Mouse (Mus musculus): ENCODE measurements at regions not wholly inside any gene's neighbourhood (a gene's known extent, or its start where the extent isn't known, plus 50 kb on each side); places are given as distances from the start of the nearest gene placed in this dataset.

DNA sequence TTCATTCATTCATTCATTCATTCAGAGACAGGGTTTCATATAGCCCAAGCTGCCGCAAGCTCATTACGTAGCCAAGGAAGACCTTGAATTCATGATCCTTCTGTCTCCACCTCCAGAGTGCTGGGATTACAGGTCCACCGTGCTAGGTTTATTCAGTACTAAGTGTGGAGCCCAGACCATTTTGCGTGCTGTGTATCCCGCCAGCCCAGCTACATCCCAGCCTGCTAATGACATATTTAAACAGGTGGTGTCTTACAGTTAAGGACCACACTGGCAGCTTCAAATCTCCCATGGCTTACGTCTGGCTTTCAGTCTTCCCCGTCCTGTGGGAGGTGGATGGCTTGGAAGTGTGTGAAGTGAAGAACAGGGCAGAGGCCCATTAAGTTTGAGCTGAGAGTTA, 111.2 kb upstream of the Auts2 start:
- WGBS = 83% methylated on average over 7 of the region's 7 CpGs
- Histone ChIP-seq H3K4me1 (no peaks in the 10 kb centered on the region; the same call in 1 of the 2 replicates), H3K9ac (no peak overlapping the region), H3K27me3 (replicated peaks) (no peaks in the 10 kb centered on the region), H3K4me3 (no peak overlapping the region), H3K9me3 (no peaks in the 10 kb centered on the region), H3K4me2 (no peak overlapping the region), H3K27ac (no peak overlapping the region), H3K36me3 (replicated peaks) (no peaks in the 10 kb centered on the region)
- no peak for ATAC-seq (replicated peaks)

DNA sequence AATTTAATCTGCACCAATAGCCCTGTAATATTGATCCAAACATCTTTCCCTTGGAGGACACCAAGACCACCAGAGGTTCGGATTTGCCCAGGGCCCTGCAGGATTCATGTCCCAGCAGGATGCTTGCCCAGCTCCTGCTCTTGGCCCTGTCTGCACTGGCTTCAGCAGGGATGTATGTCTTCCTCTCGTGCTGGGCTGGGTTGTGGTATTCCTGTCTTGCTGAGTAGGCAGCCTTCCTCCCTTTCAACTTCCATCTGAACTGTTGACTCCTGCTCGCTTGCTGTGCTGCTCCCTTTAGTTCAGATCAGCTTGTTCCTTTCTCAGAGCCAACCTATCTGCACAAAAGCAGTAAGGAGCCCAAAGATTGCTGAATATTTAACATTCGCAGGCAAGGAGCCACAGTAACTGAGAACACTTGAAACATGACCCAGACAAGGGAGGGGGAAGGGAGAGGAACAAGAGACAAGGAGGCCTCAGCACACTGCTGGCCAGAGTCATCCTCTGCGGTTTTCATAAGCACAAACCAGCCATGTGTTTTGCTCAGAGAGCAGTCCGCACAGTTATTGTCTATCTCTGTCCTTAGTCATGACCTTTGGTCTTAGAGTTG, 110.7 kb upstream of the Auts2 start:
- Histone ChIP-seq H3K4me1 (no peaks in the 10 kb centered on the region; the same call in 1 of the 2 replicates), H3K4me3 (no peak overlapping the region), H3K9me3 (no peaks in the 10 kb centered on the region), H3K27ac (no peak overlapping the region), H3K4me2 (no peak overlapping the region), H3K9ac (no peak overlapping the region), H3K36me3 (replicated peaks) (no peaks in the 10 kb centered on the region), H3K27me3 (replicated peaks) (no peaks in the 10 kb centered on the region)
- no peak for ATAC-seq (replicated peaks)
- 42% methylated on average over 6 of the region's 6 CpGs for WGBS

DNA sequence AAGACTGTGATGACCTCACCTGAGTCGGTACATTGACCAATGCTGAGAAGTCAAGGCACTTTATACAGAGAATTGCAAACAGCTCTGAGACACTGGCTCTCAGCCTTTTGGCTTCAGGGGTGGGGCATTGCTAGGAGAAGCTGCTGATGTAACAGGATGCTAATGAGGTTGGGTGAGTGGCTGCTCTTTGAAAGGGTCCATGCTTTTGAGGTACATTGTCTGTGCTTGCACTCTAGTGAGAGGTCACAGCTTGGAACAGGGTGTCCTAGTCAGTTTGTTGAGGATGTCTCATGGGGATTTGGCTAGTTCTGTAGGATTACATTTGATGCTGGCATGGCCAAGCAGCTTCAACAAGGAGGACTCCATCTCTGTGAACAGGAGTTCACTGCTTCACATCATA, 109.1 kb upstream of the Auts2 start:
- Histone ChIP-seq H3K4me1 (no peaks in the 10 kb centered on the region; the same call in 1 of the 2 replicates), H3K4me2 (no peak overlapping the region), H3K36me3 (replicated peaks) (no peaks in the 10 kb centered on the region), H3K4me3 (no peak overlapping the region), H3K27ac (no peak overlapping the region), H3K9me3 (no peaks in the 10 kb centered on the region), H3K9ac (no peak overlapping the region), H3K27me3 (replicated peaks) (no peaks in the 10 kb centered on the region)
- no peak for ATAC-seq (replicated peaks)
- WGBS = 51% methylated on average over 1 of the region's 1 CpGs

DNA sequence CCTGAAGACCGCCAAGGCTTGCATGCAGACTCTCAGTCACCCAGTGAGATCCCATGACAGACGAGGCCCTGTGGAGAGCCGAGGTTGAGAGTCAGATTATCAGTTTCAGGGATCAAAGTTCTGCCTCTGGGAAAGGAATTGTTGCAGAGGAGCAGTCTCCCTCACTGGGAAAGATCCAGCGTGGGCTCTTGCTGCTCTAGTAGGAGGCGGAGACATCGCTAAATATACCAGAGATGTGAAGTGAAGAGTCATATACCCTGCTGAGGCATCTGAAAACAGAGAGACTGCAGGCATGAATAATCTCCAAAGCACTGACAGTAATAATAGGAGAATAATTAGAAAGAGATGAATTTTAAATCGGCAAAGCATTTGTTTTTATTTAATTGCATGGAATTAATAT, 106.6 kb upstream of the Auts2 start:
- ATAC-seq (replicated peaks) = no peak
- H3K36me3 ChIP-seq (replicated peaks) = no peaks in the 10 kb centered on the region
- no peaks in the 10 kb centered on the region; the same call in 1 of the 2 replicates for H3K4me1 ChIP-seq
- no peak overlapping the region for H3K27ac ChIP-seq
- H3K4me2 ChIP-seq = no peak overlapping the region
- 50% methylated on average over 7 of the region's 7 CpGs for WGBS
- no peak overlapping the region for H3K4me3 ChIP-seq
- no peaks in the 10 kb centered on the region for H3K27me3 ChIP-seq (replicated peaks)
- no peak overlapping the region for H3K9ac ChIP-seq
- H3K9me3 ChIP-seq = no peaks in the 10 kb centered on the region

DNA sequence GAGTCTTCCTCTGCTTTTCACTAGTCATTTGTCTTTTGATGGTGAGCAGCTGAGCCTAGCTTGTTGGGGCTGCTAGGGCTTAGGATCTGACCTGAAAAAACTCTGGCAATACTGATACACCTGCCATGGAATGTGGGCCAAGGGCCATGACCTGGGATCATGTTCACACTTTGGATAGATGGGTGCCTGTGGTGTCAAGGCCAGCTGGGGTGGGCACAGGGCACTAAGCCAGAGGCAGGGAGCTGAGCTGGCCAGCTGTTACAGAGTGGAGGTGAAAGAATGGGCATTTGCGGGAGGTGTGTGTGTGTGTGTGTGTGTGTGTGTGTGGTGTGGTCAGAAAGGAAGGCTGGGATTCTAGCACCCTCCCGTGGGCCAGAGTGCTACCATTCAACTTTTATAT, 105.6 kb upstream of the Auts2 start:
- Histone ChIP-seq H3K27me3 (replicated peaks) (no peaks in the 10 kb centered on the region), H3K27ac (no peak overlapping the region), H3K36me3 (replicated peaks) (no peaks in the 10 kb centered on the region), H3K4me1 (no peaks in the 10 kb centered on the region; the same call in 1 of the 2 replicates), H3K4me2 (no peak overlapping the region), H3K9ac (no peak overlapping the region), H3K9me3 (no peaks in the 10 kb centered on the region), H3K4me3 (no peak overlapping the region)
- no peak for ATAC-seq (replicated peaks)
- WGBS = 70% methylated on average over 2 of the region's 2 CpGs

DNA sequence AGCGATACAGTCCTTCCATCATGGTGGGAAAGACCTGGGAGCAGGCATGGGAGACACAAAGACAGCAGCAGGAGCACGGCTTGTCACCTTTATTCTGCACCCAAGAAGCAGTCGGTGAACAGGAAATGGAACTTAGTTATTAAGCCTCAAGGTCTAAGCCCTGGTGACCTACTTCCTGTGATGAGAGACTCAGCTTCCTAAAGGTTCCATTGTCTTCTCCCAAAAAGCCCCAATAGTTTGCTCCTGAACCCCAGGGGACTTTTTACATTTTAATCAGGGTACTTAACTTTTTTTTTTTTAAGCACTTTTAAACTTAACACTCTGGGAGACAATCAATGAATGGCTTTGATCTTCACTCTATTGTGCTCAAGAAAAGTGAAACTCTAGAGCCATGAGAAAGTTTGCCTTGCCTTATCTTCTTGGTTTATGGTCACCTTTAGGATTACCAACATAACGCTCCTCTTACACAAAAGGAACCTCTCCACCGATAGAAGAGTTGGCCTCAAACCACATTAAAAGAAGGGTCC, 101.6 kb upstream of the Auts2 start:
- H3K27me3 ChIP-seq (replicated peaks) = no peaks in the 10 kb centered on the region
- H3K9ac ChIP-seq = no peak overlapping the region
- WGBS = 55% methylated on average over 5 of the region's 5 CpGs
- no peak overlapping the region for H3K4me2 ChIP-seq
- no peak for ATAC-seq (replicated peaks)
- no peaks in the 10 kb centered on the region for H3K9me3 ChIP-seq
- H3K27ac ChIP-seq = no peak overlapping the region
- H3K4me1 ChIP-seq = no peaks in the 10 kb centered on the region
- no peak overlapping the region for H3K4me3 ChIP-seq
- no peaks in the 10 kb centered on the region for H3K36me3 ChIP-seq (replicated peaks)

DNA sequence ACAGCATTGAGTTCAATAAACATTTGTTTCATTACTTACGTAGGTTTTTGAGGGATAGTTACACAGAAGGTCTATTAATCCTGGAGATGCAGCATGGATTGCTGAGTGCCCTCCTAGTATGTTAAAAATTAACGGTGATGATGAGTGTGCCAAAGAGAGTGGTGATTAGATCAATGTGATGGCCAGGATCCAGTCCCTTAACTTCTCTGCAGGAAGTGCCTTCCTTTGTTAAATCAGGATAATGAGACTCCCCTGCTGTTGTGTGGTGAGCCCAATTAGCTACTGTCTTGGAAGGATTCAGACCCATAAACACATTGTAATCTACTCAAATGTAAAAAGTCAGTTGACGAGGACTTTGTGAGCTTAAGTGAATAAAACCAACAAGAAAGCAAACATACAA, 100.1 kb upstream of the Auts2 start:
- no peak overlapping the region for H3K9ac ChIP-seq
- WGBS = 62% methylated on average over 3 of the region's 3 CpGs
- H3K27me3 ChIP-seq (replicated peaks) = no peaks in the 10 kb centered on the region
- no peak overlapping the region for H3K4me3 ChIP-seq
- no peaks in the 10 kb centered on the region for H3K4me1 ChIP-seq
- no peak overlapping the region for H3K4me2 ChIP-seq
- no peak overlapping the region for H3K27ac ChIP-seq
- no peaks in the 10 kb centered on the region for H3K9me3 ChIP-seq
- no peaks in the 10 kb centered on the region for H3K36me3 ChIP-seq (replicated peaks)
- no peak for ATAC-seq (replicated peaks)

DNA sequence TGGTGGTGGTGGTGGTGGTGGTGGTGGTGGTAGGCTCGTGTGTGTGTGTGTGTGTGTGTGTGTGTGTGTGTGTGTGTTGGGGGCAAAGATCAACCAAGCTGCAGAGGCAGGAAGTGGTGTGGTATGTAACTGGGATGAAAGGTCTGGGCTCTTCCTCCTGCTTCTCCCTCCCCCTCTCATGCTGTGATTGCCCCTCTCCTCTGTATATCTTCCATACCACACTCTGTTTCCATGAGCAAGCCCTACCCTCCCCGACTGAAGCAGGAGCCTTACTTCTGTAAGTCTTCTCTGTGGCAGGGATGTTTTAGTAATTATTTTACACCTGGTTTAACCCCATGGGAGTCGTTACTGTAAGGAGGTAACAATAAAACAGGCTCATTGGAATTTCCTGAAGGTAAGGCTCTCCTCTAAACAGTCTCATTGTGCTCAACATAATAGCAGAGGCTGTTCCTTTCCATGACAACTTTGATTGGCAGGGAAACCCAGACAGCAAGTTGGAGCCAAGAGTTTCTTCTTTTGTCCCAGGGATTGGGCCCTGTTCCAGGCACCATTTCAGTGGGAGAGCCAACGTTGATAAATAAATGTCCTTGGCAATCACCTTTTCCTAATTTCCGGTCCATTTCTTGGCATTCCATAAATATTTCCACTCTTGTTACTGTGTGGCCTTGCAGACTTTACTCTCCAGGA, 90.2 kb upstream of the Auts2 start:
- no peak overlapping the region for H3K4me2 ChIP-seq
- ATAC-seq (replicated peaks) = no peak
- no peaks in the 10 kb centered on the region for H3K27me3 ChIP-seq (replicated peaks)
- H3K4me3 ChIP-seq = no peak overlapping the region
- H3K27ac ChIP-seq = no peak overlapping the region
- no peaks in the 10 kb centered on the region for H3K4me1 ChIP-seq
- H3K36me3 ChIP-seq (replicated peaks) = no peaks in the 10 kb centered on the region
- 0 out of 2 replicates have a peak, but pooled peaks cover 4% of the 10 kb centered on the region for H3K9me3 ChIP-seq
- 41% methylated on average over 4 of the region's 5 CpGs for WGBS
- H3K9ac ChIP-seq = no peak overlapping the region

DNA sequence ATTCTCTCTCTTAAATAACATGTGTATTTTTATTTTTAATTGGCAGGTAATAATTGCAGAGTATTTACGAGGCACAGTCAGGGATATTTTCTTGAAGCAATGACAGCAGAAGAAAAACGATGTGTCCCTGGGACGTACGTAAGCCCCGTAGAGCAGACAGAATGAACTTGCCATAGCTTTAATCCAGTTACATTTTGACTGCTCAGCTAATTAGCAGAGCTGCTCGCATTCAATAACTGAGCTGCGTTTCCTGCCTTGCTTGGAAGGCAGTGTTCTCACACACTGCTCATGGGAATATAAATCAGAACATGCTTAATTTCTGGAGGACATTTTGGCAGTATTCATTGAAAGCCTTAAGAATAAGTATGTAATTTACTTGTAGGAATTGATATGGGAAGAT, 78.6 kb upstream of the Auts2 start:
- Histone ChIP-seq H3K4me2 (no peak overlapping the region), H3K4me1 (no peaks in the 10 kb centered on the region; the same call in 1 of the 2 replicates), H3K27me3 (replicated peaks) (no peaks in the 10 kb centered on the region), H3K9ac (no peak overlapping the region), H3K27ac (no peak overlapping the region), H3K36me3 (replicated peaks) (no peaks in the 10 kb centered on the region), H3K9me3 (no peaks in the 10 kb centered on the region), H3K4me3 (no peak overlapping the region)
- ATAC-seq (replicated peaks) = no peak
- WGBS = 36% methylated on average over 7 of the region's 7 CpGs

DNA sequence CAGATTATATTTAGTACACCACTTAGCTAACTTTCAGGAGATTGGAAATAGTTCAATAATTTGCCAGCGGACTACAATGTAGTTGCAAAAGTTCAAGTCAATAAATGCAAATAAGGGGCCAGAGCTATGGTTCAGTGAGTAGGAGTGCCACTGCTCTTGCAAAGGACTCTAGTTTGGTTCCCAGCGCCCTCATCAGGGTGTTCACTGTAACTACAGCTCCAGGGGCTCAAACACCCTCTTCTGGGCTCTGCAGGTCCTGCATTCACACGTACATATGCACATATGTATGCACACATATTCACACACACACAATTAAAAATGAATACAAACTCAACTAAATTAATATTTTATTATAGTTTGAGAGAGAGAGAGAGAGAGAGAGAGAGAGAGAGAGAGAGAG, 74.1 kb upstream of the Auts2 start:
- H3K27ac ChIP-seq = no peak overlapping the region
- no peak overlapping the region for H3K9ac ChIP-seq
- no peak overlapping the region for H3K4me2 ChIP-seq
- H3K27me3 ChIP-seq (replicated peaks) = no peaks in the 10 kb centered on the region
- H3K4me1 ChIP-seq = no peaks in the 10 kb centered on the region; the same call in 1 of the 2 replicates
- no peaks in the 10 kb centered on the region for H3K9me3 ChIP-seq
- no peak overlapping the region for H3K4me3 ChIP-seq
- no peaks in the 10 kb centered on the region for H3K36me3 ChIP-seq (replicated peaks)
- ATAC-seq (replicated peaks) = no peak
- WGBS = 69% methylated on average over 3 of the region's 3 CpGs

DNA sequence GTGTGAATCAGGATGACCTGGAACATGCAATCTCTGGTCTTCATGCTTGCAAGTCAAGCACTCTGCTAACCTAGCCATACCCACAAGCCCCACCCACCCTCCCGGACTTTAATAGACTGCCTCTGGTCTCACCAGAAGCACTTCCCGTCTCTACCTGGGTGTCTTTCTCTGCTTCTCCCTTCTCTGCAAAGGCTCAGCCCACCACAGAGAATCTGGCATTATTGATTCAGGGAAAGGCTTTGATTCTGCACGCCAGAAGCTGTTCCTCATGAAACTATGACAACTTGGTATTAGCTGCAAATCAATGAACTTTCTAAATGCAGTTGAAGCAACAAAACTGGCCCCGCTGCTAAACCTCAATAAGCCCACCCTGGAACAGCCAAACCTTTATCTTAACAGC, 66.1 kb upstream of the Auts2 start:
- no peak overlapping the region for H3K4me2 ChIP-seq
- H3K27me3 ChIP-seq (replicated peaks) = 0 out of 2 replicates have a peak, but pooled peaks cover 5% of the 10 kb centered on the region
- H3K9ac ChIP-seq = no peak overlapping the region
- no peaks in the 10 kb centered on the region for H3K9me3 ChIP-seq
- no peak overlapping the region for H3K27ac ChIP-seq
- 0 out of 2 replicates have a peak, but pooled peaks cover 5% of the 10 kb centered on the region for H3K4me1 ChIP-seq
- WGBS = 15% methylated on average over 4 of the region's 4 CpGs
- no peak overlapping the region for H3K4me3 ChIP-seq
- ATAC-seq (replicated peaks) = no peak
- no peaks in the 10 kb centered on the region for H3K36me3 ChIP-seq (replicated peaks)

DNA sequence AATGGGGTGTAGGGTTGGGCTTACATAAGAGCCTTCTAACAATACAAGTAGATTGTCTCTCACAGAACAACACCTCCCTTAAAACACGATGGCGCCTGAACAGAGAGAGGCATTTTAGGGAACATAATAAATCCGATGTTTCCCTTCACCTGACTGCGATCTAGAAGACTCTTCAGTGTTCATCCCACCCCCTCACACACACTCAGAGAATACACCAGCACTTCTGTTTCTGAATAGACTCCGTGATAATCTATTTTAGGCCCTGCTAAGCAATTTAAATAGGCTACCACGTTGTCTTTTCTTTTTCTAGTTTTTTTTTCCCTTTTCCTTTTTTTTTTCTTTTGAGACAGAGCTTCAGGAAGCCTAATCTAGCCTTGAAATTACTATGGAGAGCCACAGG, 63.1 kb upstream of the Auts2 start:
- no peak overlapping the region for H3K4me3 ChIP-seq
- no peaks in the 10 kb centered on the region for H3K36me3 ChIP-seq (replicated peaks)
- 0 out of 2 replicates have a peak, but pooled peaks cover 5% of the 10 kb centered on the region for H3K4me1 ChIP-seq
- H3K27ac ChIP-seq = no peak overlapping the region
- WGBS = 29% methylated on average over 6 of the region's 6 CpGs
- no peak for ATAC-seq (replicated peaks)
- H3K9me3 ChIP-seq = no peaks in the 10 kb centered on the region
- no peak overlapping the region for H3K4me2 ChIP-seq
- 0 out of 2 replicates have a peak, but pooled peaks cover 5% of the 10 kb centered on the region for H3K27me3 ChIP-seq (replicated peaks)
- H3K9ac ChIP-seq = no peak overlapping the region

DNA sequence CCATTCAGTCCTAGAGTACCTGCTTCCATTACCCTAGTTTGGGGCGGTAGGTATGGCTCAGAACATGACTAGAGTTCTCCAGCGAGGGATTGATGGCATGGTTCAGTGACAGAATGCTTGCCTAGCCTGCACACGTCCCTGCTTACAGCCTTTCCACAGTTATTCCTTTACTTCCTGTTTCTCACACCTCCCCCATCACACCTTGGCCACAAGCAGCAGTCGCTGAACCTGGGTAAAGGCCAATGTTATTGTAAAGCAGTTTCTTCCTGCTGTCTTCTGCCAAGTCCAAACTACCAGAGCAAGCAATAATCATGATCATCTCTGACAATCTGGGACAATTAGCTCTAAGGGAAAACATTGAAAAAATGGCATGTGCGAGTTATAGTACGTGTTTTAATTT, 51.7 kb upstream of the Auts2 start:
- H3K27me3 ChIP-seq (replicated peaks) = no peaks in the 10 kb centered on the region
- H3K4me2 ChIP-seq = no peak overlapping the region
- H3K27ac ChIP-seq = no peak overlapping the region
- 79% methylated on average over 6 of the region's 6 CpGs for WGBS
- H3K9ac ChIP-seq = no peak overlapping the region
- no peak overlapping the region for H3K4me3 ChIP-seq
- H3K9me3 ChIP-seq = no peaks in the 10 kb centered on the region
- H3K36me3 ChIP-seq (replicated peaks) = no peaks in the 10 kb centered on the region
- peaks cover 9% of the 10 kb centered on the region; the same call in 1 of the 2 replicates for H3K4me1 ChIP-seq
- no peak for ATAC-seq (replicated peaks)

Measured in midbrain, embryonic 15.5 days (tissue).